Mouse (Mus musculus): ENCODE results near the gene Aldh1l1.

The Aldh1l1 gene

GRCm38 (mm10) chr6:90486176-90486921 lies at the start of gene Aldh1l1:
TSS of gene Aldh1l1 (plus strand) at chr6:90486427.
- DNase-seq (ENCODE audit: low read depth, low spot score) = peak; percentile 80

- DNase-seq (ENCODE audit: low read depth, low spot score) = peak; percentile 68
Measured at GRCm38 (mm10) chr6:90437041-90437440, 49.2 kb upstream of the Aldh1l1 start.

DNA sequence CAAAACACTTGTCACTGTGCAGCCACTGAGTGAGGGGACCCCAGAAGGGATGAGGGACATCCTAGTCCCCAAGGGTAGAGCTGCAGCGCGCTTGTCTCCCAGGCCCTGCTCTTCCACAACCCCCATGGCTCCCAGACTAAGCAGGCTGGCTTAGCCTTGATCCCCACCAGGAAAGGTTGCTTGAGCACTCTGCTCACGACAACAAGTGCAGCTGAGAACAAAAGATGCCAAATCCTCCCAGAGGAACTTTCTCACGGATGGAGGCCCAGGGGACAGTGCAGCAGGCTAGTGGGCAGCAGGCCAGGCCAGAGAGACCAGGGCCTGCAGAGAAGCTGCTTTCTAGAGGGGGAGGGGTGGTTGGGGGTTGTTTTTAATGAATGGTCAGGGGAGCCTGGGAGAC lies 39.3 kb upstream of the Aldh1l1 start:
- no peak for DNase-seq (ENCODE audit: low read depth, low spot score)

- peak; percentile 83 for DNase-seq (ENCODE audit: low read depth, low spot score)
Measured at GRCm38 (mm10) chr6:90450179-90450578, 36.0 kb upstream of the Aldh1l1 start.

DNA sequence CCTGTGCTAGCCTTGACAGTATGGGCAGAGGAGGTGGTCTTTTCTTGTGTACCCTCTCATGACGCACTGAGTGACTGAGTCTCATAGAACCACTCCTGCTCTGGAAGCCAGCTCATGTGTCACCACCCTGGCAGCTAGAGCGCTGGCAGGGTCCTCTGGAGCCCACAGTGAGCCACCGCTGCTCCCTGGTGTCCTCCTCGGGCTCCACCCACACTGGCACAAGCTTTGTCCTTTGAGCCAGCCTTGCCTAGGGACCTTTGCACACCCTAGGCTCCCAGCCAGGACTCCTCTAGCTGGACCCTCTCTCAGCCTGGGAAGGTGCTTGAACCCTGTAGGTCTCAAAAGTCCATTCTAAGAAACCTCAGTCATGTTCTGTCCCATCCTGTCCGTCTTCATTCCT lies 35.5 kb upstream of the Aldh1l1 start:
- no peak for DNase-seq (ENCODE audit: low read depth, low spot score)

DNA sequence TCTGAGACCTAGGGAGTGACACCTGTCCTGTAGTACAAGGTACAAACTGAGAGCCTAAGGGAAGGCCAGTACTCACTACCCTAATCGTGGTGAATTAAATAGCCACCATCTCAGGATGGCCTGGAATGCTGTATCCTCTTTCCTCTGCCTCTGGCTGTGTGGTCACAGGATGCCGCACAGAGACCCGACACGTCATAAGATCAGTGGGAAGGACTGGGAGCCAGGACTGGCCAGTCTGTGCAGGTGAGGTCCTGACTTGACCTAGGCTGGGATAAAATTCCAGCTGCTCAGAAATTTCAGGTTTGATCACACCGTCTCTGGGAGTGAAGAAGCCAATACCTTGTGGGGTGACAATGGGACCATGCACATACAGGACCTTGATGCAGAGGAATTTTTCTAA lies 34.7 kb upstream of the Aldh1l1 start:
- DNase-seq (ENCODE audit: low read depth, low spot score) = no peak

- peak; percentile 95 for DNase-seq (ENCODE audit: low read depth, low spot score)
Measured at GRCm38 (mm10) chr6:90452603-90453002, 33.6 kb upstream of the Aldh1l1 start.

DNA sequence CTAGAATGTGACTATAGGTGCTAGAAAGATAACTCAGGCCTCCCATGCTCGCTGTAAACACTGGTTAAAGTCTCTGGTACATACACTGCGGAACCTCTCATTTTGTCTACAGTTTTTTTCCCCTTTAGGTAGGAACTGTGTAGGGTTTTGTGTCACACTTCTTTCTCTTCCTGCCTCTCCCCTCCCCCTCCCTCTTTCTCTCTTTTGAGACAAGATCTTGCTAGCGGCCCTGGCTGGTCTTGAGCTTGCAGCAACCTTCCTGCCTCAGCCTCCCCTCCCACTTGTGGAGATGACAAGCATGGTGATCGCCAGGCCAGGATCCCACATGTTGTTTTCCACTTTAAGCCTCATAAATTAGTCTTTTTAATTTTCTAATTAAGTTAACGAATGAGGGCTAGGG lies 32.5 kb upstream of the Aldh1l1 start:
- peak; percentile 79 for DNase-seq (ENCODE audit: low read depth, low spot score)

GRCm38 (mm10) chr6:90457421-90457820 lies 28.8 kb upstream of the Aldh1l1 start:
- DNase-seq (ENCODE audit: low read depth, low spot score) = no peak

- DNase-seq (ENCODE audit: low read depth, low spot score) = no peak
Measured at GRCm38 (mm10) chr6:90461181-90461580, 25.0 kb upstream of the Aldh1l1 start.

DNA sequence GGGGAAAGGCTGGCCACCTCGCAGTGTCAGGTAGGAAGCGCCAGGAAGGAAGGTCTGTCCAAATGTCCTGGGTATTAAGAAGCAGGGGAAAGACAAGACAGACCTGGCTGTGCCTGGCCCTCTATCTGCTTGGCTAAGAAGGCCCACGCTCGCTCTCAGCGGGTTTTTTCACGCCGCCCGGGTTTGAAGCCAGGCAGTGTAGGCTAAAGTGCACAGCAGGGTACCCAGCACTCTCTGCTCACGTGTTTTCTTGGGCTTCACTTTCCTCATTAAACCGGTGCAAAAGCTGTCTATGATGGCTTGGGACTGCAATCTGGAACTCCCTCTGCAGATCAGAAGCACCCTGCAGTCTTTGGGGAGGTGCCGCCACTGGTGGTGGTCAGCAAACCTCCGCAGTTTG lies 24.5 kb upstream of the Aldh1l1 start:
- no peak for DNase-seq (ENCODE audit: low read depth, low spot score)

- DNase-seq (ENCODE audit: low read depth, low spot score) = peak; percentile 63
Measured at GRCm38 (mm10) chr6:90462181-90462706, 24.0 kb upstream of the Aldh1l1 start, which contains the start of gene Klf15. TSS of gene Klf15 (plus strand) at chr6:90462576.

DNA sequence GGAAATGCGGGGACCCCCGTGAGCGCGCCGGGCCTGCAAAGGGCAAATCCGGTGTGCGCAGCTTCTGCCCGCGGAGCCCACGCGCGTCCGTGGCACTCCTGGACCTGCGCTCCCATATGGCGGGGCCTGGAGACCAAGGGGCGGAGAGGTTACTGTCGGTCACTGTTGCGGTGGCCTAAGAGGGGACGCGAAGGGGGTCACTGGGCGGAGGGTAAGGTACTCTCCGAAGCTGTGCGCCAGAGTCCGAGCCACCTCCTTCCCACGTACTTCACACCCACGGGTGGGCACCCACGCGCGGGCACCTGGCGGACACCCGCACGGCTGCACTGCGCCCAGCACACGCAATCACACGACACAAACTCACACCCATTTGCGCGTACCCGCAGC lies 23.4 kb upstream of the Aldh1l1 start:
- no peak for DNase-seq (ENCODE audit: low read depth, low spot score)

GRCm38 (mm10) chr6:90463228-90463862 lies 22.9 kb upstream of the Aldh1l1 start:
- DNase-seq (ENCODE audit: low read depth, low spot score) = peak; percentile 69

GRCm38 (mm10) chr6:90463890-90464421 lies 22.3 kb upstream of the Aldh1l1 start:
- DNase-seq (ENCODE audit: low read depth, low spot score) = peak; percentile 58

- DNase-seq (ENCODE audit: low read depth, low spot score) = no peak
Measured at GRCm38 (mm10) chr6:90465028-90465640, 21.1 kb upstream of the Aldh1l1 start.

- no peak for DNase-seq (ENCODE audit: low read depth, low spot score)
Measured at GRCm38 (mm10) chr6:90466079-90466478, 20.1 kb upstream of the Aldh1l1 start.

- no peak for DNase-seq (ENCODE audit: low read depth, low spot score)
Measured at GRCm38 (mm10) chr6:90466847-90467410, 19.3 kb upstream of the Aldh1l1 start.

DNA sequence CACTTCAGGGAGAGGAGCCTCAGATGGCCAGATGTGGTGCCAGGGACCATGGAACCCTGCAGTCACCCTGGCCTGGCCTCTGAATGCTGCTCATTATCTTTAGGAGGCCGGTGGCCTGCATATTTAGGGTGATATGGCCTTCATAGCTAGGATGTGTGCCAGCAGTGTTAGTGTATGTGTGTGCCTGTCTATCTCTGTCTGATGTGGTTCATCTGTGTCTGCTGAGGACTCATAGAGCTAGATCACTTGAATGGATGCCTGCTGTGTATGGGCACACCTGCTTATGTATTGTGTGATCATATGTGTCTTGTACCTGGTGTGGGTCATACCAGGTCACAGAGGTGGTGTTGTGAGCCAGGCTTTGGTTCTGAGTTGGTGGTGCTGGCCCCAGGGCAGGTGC lies 18.0 kb upstream of the Aldh1l1 start:
- DNase-seq (ENCODE audit: low read depth, low spot score) = no peak

GRCm38 (mm10) chr6:90469041-90469440 lies 17.2 kb upstream of the Aldh1l1 start:
- DNase-seq (ENCODE audit: low read depth, low spot score) = no peak

GRCm38 (mm10) chr6:90470255-90470654 lies 16.0 kb upstream of the Aldh1l1 start:
- no peak for DNase-seq (ENCODE audit: low read depth, low spot score)
